Mouse (Mus musculus): ENCODE measurements around the gene Robo1. TPM values are rescaled to one million over a fixed set of nuclear protein-coding genes. Genes with fewer than 3 reads are reported as not detected.

The Robo1 gene
- polyA plus RNA-seq, 1 experiment, result 3.5 TPM

GRCm38 (mm10) chr16:72633846-72634245 is 325.7 kb downstream of the Robo1 start:
- TF ChIP-seq POLR2A (IDR thresholded peaks at IDR 0.05; ENCODE audit: control insufficient read depth, low read depth, low read length) (no peak), CTCF (IDR thresholded peaks at IDR 0.05; ENCODE audit: control insufficient read depth, insufficient read depth, insufficient replicate concordance, low read depth, low read length) (no peak)
- no peaks in the 10 kb centered on the region for H3K36me3 ChIP-seq (ENCODE audit: control insufficient read depth, insufficient read depth, low read length)
- H3K27me3 ChIP-seq (ENCODE audit: control insufficient read depth, insufficient read depth, low read length), result no peaks in the 10 kb centered on the region
- no peaks in the 10 kb centered on the region for H3K4me1 ChIP-seq (ENCODE audit: control insufficient read depth, insufficient read depth, low read length)
- H3K27ac ChIP-seq (ENCODE audit: control insufficient read depth, insufficient read depth, low read depth, low read length), result no peak overlapping the region
- no peak overlapping the region for H3K4me3 ChIP-seq (ENCODE audit: control insufficient read depth, low read depth, low read length)

GRCm38 (mm10) chr16:72639332-72639940 is 331.3 kb downstream of the Robo1 start:
- TF ChIP-seq CTCF (IDR thresholded peaks at IDR 0.05; ENCODE audit: control insufficient read depth, insufficient read depth, insufficient replicate concordance, low read depth, low read length), result no peak
- TF ChIP-seq POLR2A (IDR thresholded peaks at IDR 0.05; ENCODE audit: control insufficient read depth, low read depth, low read length), result no peak
- H3K36me3 ChIP-seq (ENCODE audit: control insufficient read depth, insufficient read depth, low read length), result no peaks in the 10 kb centered on the region
- no peaks in the 10 kb centered on the region for H3K27me3 ChIP-seq (ENCODE audit: control insufficient read depth, insufficient read depth, low read length)
- no peak overlapping the region for H3K27ac ChIP-seq (ENCODE audit: control insufficient read depth, insufficient read depth, low read depth, low read length)
- H3K4me1 ChIP-seq (ENCODE audit: control insufficient read depth, insufficient read depth, low read length), result no peaks in the 10 kb centered on the region
- no peak overlapping the region for H3K4me3 ChIP-seq (ENCODE audit: control insufficient read depth, low read depth, low read length)

GRCm38 (mm10) chr16:72640932-72641811 is 333.1 kb downstream of the Robo1 start:
- H3K27me3 ChIP-seq (ENCODE audit: control insufficient read depth, insufficient read depth, low read length), result no peaks in the 10 kb centered on the region
- H3K36me3 ChIP-seq (ENCODE audit: control insufficient read depth, insufficient read depth, low read length), result no peaks in the 10 kb centered on the region
- TF ChIP-seq CTCF (IDR thresholded peaks at IDR 0.05; ENCODE audit: control insufficient read depth, insufficient read depth, insufficient replicate concordance, low read depth, low read length) (no peak), POLR2A (IDR thresholded peaks at IDR 0.05; ENCODE audit: control insufficient read depth, low read depth, low read length) (no peak)
- no peak overlapping the region for H3K27ac ChIP-seq (ENCODE audit: control insufficient read depth, insufficient read depth, low read depth, low read length)
- H3K4me3 ChIP-seq (ENCODE audit: control insufficient read depth, low read depth, low read length), result no peak overlapping the region
- H3K4me1 ChIP-seq (ENCODE audit: control insufficient read depth, insufficient read depth, low read length), result no peaks in the 10 kb centered on the region

- Histone ChIP-seq H3K36me3 (ENCODE audit: control insufficient read depth, insufficient read depth, low read length) (no peaks in the 10 kb centered on the region), H3K27ac (ENCODE audit: control insufficient read depth, insufficient read depth, low read depth, low read length) (no peak overlapping the region), H3K4me1 (ENCODE audit: control insufficient read depth, insufficient read depth, low read length) (no peaks in the 10 kb centered on the region; the same call in 1 of the 2 replicates), H3K4me3 (ENCODE audit: control insufficient read depth, low read depth, low read length) (no peak overlapping the region), H3K27me3 (ENCODE audit: control insufficient read depth, insufficient read depth, low read length) (no peaks in the 10 kb centered on the region)
- TF ChIP-seq CTCF (IDR thresholded peaks at IDR 0.05; ENCODE audit: control insufficient read depth, insufficient read depth, insufficient replicate concordance, low read depth, low read length), result no peak
- no peak for TF ChIP-seq POLR2A (IDR thresholded peaks at IDR 0.05; ENCODE audit: control insufficient read depth, low read depth, low read length)
These were observed 337.8 kb downstream of the Robo1 start for GRCm38 (mm10) chr16:72645890-72646289.

- Histone ChIP-seq H3K27ac (ENCODE audit: control insufficient read depth, insufficient read depth, low read depth, low read length) (no peak overlapping the region), H3K36me3 (ENCODE audit: control insufficient read depth, insufficient read depth, low read length) (no peaks in the 10 kb centered on the region), H3K4me1 (ENCODE audit: control insufficient read depth, insufficient read depth, low read length) (no peaks in the 10 kb centered on the region; the same call in 1 of the 2 replicates), H3K4me3 (ENCODE audit: control insufficient read depth, low read depth, low read length) (no peak overlapping the region), H3K27me3 (ENCODE audit: control insufficient read depth, insufficient read depth, low read length) (no peaks in the 10 kb centered on the region)
- TF ChIP-seq CTCF (IDR thresholded peaks at IDR 0.05; ENCODE audit: control insufficient read depth, insufficient read depth, insufficient replicate concordance, low read depth, low read length), result no peak
- TF ChIP-seq POLR2A (IDR thresholded peaks at IDR 0.05; ENCODE audit: control insufficient read depth, low read depth, low read length), result no peak
These were observed 341.2 kb downstream of the Robo1 start for GRCm38 (mm10) chr16:72649314-72649713.

- Histone ChIP-seq H3K4me3 (ENCODE audit: control insufficient read depth, low read depth, low read length) (no peak overlapping the region), H3K36me3 (ENCODE audit: control insufficient read depth, insufficient read depth, low read length) (no peaks in the 10 kb centered on the region), H3K4me1 (ENCODE audit: control insufficient read depth, insufficient read depth, low read length) (no peaks in the 10 kb centered on the region), H3K27me3 (ENCODE audit: control insufficient read depth, insufficient read depth, low read length) (no peaks in the 10 kb centered on the region), H3K27ac (ENCODE audit: control insufficient read depth, insufficient read depth, low read depth, low read length) (no peak overlapping the region)
- TF ChIP-seq POLR2A (IDR thresholded peaks at IDR 0.05; ENCODE audit: control insufficient read depth, low read depth, low read length) (no peak), CTCF (IDR thresholded peaks at IDR 0.05; ENCODE audit: control insufficient read depth, insufficient read depth, insufficient replicate concordance, low read depth, low read length) (no peak)
These were observed 347.3 kb downstream of the Robo1 start for GRCm38 (mm10) chr16:72655411-72655810.

GRCm38 (mm10) chr16:72662837-72663350 is 354.8 kb downstream of the Robo1 start:
- TF ChIP-seq CTCF (IDR thresholded peaks at IDR 0.05; ENCODE audit: control insufficient read depth, insufficient read depth, insufficient replicate concordance, low read depth, low read length) (no peak), POLR2A (IDR thresholded peaks at IDR 0.05; ENCODE audit: control insufficient read depth, low read depth, low read length) (no peak)
- Histone ChIP-seq H3K27me3 (ENCODE audit: control insufficient read depth, insufficient read depth, low read length) (no peaks in the 10 kb centered on the region), H3K36me3 (ENCODE audit: control insufficient read depth, insufficient read depth, low read length) (no peaks in the 10 kb centered on the region), H3K4me1 (ENCODE audit: control insufficient read depth, insufficient read depth, low read length) (peaks cover 5% of the 10 kb centered on the region; the same call in 1 of the 2 replicates), H3K27ac (ENCODE audit: control insufficient read depth, insufficient read depth, low read depth, low read length) (peak overlapping the region; percentile 79), H3K4me3 (ENCODE audit: control insufficient read depth, low read depth, low read length) (peak overlapping the region; percentile 66)
